Mouse (Mus musculus) spleen, adult 12 weeks (tissue): ENCODE measurements around the gene Grin2b.
"Not testable (repeated sequence)": the region's sequence is repeated elsewhere in the genome, so short reads cannot be mapped to it uniquely, and the experiment has no call there.

Source experiments
- DNase-seq: peaks from one replicate; pipeline ENCODE4 v3.0.0; 2022; ENCODE audit warnings: low spot score

Grin2b gene

DNA sequence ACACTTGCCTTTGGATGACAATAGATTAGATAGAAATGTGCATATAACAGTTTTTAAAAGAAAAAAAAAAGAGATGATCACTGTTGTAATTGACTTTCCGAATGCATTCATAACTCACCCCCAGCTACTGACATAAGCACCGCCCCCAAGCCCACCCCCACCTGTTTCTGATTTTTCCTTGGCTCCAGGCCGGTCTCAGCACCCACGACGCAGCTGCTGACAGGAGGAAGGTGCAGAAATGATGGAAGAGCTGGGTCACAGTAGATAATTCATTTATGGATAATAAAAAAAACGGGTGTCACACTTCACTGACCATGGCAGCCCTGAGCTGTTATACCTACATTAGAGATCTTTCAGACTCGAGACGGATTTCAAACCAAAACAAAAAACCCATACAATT, 373.4 kb downstream of the Grin2b start:
- DNase-seq = no peak

- DNase-seq = no peak
Observed at GRCm38 (mm10) chr6:135798202-135798992, 374.9 kb downstream of the Grin2b start.

DNA sequence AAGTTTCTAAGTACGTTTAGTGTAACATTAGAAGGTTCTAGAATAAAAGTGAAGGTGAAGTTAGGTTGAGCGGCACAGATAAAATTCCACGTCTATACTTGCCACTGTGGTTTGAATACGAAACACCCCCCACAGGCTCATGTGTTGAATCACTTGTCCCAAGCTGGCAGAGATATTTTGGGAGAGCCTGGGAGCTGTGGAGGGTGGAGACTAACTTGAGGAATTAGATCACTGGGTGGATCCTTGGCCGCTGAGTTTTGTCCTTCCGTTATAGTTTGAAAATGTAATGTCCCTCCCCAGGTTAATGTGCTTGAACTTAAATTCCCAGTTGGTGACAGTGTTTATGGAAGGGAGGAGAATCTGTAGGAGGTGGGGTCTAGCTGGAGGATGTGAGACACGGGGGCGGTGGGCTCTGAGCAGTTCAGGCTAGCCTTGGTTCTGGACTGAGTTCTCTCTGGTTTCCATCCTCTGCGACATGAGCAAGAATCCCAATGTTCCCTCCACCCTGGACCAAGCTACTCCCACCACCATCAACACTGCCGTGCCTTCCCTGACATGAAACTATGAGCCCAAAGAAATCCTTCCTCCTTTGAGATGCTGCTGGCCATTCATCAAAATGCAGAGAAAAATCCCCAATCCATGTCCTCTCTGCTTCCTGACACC, 375.8 kb downstream of the Grin2b start:
- no peak for DNase-seq

DNA sequence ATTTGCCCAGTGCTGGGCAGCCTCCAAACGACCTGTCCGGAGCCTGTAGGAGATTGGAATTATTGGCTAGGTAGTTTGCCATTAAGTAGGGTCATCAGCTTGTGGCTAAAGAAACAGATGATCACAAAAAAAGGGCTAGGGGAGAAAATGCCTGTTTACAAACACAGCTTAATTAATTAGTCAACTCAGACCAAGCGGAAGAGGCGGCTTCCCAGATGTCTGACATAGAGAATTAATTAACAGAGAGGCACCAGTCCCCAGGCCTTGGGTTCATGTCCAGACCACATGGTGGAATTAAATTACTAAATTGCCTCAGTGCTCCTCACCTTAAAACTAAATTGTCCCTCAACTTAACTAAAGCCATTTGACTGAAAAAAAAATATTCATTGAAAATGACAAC, 376.4 kb downstream of the Grin2b start:
- DNase-seq = no peak

DNA sequence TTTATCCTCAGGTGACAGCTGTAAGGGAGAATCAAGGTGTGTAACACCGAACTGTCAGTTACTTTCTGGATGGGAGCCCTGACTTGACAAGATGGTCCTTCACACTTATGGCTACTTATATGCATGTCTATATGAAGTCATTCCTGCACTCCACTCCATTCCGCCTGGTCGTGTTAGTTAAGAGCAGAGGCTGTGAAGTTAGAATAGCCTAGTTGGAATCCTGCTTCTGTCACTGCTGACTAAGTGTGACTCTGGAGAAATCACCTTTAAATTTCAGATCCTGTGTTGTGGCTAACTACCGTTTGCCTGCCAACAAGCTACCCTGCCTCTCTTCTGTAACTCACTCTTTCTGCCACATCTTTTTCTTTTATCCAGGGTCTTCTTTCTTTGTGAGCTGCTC, 381.9 kb downstream of the Grin2b start:
- DNase-seq = no peak

DNA sequence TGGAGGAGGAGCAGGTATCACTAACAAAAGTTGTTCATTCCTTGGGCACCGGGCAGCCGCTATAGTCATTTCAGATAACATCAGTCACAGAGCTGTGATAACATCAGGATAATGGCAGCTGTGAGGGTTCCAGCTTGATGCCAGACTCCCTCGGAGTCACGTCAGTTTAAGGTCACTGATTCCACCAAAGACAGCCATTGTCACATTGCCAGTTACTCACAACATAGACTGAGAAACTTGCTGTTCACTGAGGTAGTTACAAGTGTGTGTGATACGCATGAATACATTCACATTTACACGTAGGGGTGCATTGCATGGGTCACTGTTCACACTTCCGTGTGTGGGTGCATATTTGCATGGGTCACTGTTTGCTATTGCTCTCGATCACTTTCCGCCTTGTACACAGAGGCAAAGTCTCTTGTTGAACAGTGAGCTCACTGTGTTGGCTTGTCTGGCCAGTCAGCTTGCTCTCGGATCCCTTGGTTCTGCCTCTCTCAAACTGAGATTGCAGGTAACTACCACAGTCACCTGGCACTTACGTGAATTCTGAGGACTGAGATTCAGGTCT, 383.6 kb downstream of the Grin2b start:
- no peak for DNase-seq

DNA sequence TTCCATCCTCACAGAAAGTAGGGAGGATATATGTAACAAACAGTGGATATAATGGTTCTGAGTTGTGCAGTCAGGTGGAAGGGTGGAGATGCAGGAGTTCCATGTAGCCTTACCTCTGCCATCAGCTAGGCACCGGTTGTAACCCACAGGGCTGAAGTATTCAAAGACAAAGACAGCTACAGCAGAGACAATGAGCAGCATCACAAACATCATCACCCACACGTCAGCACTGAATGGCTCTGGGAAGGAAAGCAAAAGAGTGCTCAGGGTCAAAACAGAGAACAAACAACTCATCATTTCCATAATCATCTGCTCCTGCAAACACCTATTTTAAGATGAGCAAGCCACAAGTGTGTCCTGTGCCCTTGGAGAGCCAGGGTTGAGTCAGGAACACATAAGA, 398.6 kb downstream of the Grin2b start:
- no peak for DNase-seq

- DNase-seq = no peak
Observed at GRCm38 (mm10) chr6:135767572-135767971, 405.7 kb downstream of the Grin2b start.

- DNase-seq = no peak
Observed at GRCm38 (mm10) chr6:135758735-135759134, 414.6 kb downstream of the Grin2b start.

DNA sequence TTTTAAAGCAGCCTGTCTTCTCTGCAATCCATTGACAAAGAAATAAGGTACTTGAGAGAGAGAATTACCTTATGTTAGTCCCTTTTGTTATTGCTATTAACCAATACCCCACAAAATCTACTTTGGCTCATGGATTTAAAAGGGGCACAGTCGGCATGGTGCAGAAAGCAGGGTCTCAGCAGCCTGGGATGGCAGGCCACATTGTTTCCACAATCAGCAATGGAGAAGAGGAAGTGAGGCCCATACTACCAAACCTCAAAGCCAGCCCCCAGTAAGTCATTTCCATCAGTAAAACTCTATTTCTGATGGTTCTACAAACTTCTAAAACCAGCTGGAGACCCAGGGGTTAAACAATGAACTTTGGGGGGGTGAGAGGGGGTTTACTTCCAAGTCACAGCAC, 417.2 kb downstream of the Grin2b start:
- DNase-seq = no peak

GRCm38 (mm10) chr6:135748412-135749076, 424.8 kb downstream of the Grin2b start:
- no peak for DNase-seq

DNA sequence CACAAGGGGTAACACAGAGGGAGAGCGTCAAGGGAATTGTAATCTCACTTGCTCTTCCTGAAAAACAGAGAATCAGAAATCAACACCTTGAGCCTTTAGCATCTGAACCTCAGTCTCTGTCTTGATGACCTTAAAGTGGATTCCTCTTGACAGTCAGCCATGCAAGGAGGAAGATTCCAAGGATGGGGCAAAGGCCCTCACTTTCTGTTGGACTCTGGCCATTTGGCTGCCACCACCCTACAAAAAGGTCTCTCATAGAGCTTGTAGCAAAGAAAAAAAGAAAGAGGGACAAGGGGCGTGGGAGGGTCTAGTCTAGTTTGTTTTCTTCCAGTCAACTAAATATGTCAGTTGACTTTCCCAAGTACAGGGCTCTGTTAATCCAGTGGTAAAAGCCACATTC, 427.7 kb downstream of the Grin2b start:
- no peak for DNase-seq

DNA sequence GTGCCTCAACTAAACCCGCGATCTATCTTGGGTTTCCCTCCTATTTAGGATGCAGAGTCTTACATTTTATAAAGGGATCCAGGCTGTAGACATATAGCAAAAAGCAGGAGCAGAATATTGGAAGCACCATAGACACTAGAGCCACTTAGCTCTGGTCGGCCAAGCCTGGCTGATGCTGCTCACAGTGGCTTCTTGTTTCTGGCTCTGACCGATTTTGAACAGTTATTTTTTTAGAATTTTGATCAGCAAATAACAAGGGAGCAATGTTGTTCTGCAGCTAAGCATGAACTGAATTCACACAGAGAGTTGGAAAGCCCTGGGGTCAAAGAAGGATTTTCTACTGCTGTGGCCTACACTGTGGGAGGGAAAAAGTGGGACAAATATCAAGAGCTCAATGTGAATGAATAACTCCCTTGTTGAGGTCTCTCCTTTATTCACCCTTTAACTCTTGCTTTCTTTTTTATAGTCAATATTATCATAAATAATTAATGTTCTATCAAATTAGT, 439.0 kb downstream of the Grin2b start:
- no peak for DNase-seq

GRCm38 (mm10) chr6:135727106-135727505, 446.2 kb downstream of the Grin2b start:
- DNase-seq = no peak

GRCm38 (mm10) chr6:135721706-135722105, 451.6 kb downstream of the Grin2b start:
- DNase-seq = no peak

DNA sequence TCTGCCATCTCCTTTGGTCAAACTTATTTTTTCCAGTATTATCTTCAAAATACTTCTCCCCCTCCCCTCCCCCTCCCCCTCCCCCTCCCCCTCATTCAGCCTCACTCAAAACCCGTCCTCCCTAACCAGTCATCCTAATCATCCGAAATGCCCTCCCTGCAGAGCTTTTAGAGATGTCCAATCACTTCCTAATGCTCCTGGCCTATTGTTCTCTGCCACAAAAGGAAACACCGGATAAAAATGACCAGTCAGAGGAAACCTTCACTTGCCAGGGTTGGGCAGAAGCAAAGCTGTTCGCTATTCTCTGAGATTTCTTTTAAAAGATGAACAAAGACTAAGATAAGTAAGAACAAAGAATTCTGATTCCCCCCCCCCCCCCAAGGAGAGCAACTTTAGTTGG, 458.4 kb downstream of the Grin2b start:
- DNase-seq = no peak

DNA sequence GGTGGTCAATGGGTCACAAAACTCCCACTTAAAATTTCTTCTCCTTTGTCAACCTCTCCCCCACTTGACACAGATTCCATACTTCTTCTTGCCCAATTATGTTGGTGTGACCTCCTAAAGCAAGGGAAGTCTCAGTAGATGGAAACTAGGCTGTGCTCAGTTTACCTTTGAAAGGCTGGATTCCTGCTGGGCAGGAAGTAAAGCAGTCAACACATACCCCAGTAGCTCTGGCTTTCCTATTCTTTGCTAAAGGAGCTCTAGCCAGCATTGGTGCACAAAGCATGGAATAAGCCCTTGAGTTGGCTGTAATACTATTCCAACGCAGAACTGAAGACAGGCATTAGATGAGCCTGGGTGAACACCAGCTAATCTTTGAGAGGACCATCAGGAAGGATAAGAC, 459.1 kb downstream of the Grin2b start:
- no peak for DNase-seq

DNA sequence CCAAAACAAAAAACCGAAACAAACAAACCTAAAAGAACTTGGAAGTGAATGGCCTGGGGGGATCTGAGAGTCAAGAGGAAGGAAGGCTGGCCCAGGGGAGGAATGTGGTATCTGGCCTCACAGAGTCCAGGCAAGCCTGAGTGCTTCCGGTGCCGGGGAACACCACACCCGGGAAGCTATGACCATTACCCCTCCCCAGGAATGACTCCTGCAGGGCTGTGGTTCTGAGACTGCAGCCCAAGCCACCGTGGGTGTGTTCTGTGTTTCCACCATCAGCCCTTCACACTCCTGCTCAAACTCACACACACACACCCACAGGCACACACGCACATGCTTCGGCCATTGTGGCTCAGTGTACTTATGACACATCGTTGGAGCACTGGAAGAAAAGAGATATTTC, 459.6 kb downstream of the Grin2b start:
- DNase-seq = no peak

- DNase-seq = not testable (repeated sequence)
Observed at GRCm38 (mm10) chr6:135706850-135707522, 466.3 kb downstream of the Grin2b start.

GRCm38 (mm10) chr6:135703655-135704054, 469.7 kb downstream of the Grin2b start:
- DNase-seq = no peak

GRCm38 (mm10) chr6:135701361-135701760, 471.9 kb downstream of the Grin2b start:
- no peak for DNase-seq

GRCm38 (mm10) chr6:135700717-135701345, 472.5 kb downstream of the Grin2b start:
- DNase-seq = no peak
